Mouse (Mus musculus) heart, embryonic 11.5 days (tissue): ENCODE results near the gene Gclm. TPM values are rescaled to one million over a fixed set of nuclear protein-coding genes. Genes with fewer than 3 reads are reported as not detected.

Experiments
- ATAC-seq: fragments of 200-750 bp; cut with Nextera tagmentation; replicated peaks from 2 replicates; pipeline ENCODE4 v1.8.0; 2017; ENCODE audit warnings: moderate library complexity; ENCODE audit not compliant: insufficient number of reproducible peaks, low FRiP score, low TSS enrichment
- H3K27ac ChIP-seq: fragments of 300-500 bp; sonication (generic); 2 replicates; pipeline ENCODE4 v1.5.1; 2014; ENCODE audit warnings: mild to moderate bottlenecking, low read depth, low read length
- H3K27me3 ChIP-seq: fragments of 300-500 bp; sonication (generic); 2 replicates; pipeline ENCODE4 v1.6.1; 2014; ENCODE audit warnings: mild to moderate bottlenecking, low read length, mixed read lengths; ENCODE audit not compliant: control insufficient read depth, insufficient read depth
- H3K36me3 ChIP-seq: fragments of 300-500 bp; sonication (generic); 2 replicates; pipeline ENCODE4 v1.6.1; 2014; ENCODE audit warnings: mild to moderate bottlenecking, low read length, moderate library complexity, mixed read lengths; ENCODE audit not compliant: control insufficient read depth, insufficient read depth
- H3K4me1 ChIP-seq: fragments of 300-500 bp; sonication (generic); 2 replicates; pipeline ENCODE4 v1.6.1; 2014; ENCODE audit warnings: low read length; ENCODE audit not compliant: control insufficient read depth, insufficient read depth
- H3K4me2 ChIP-seq: fragments of 300-500 bp; sonication (generic); 2 replicates; pipeline ENCODE4 v1.6.1; 2014; ENCODE audit warnings: mild to moderate bottlenecking, moderate library complexity
- H3K4me3 ChIP-seq: fragments of 300-500 bp; sonication (generic); 2 replicates; pipeline ENCODE4 v1.5.1; 2014; ENCODE audit warnings: low read depth, low read length
- H3K9ac ChIP-seq: fragments of 300-500 bp; sonication (generic); 2 replicates; pipeline ENCODE4 v1.6.1; 2014; ENCODE audit warnings: mild to moderate bottlenecking, low read depth, low read length, moderate library complexity
- H3K9me3 ChIP-seq: fragments of 300-500 bp; sonication (generic); replicated peaks from 2 replicates; pipeline ENCODE4 v1.6.1; 2016; ENCODE audit warnings: low read length; ENCODE audit not compliant: control insufficient read depth
- WGBS: fragments of 180-500 bp; shearing (Covaris S2); extraction: QIAGEN DNeasy Blood & Tissue Kit; methylation state at CpG from one replicate; pipeline ENCODE4 v1.1.7; 2014; ENCODE audit not compliant: insufficient replicate concordance; 5-methylcytosine and 5-hydroxymethylcytosine counted together
- polyA plus RNA-seq: library from polyadenylated mRNA; unstranded; fragments of >200 nt; fragmentation: Nextera tagmentation; extraction: Ambion mirVana; gene quantifications from 2 replicates; pipeline ENCODE4 v1.2.1, GENCODE M21; 2014

Gene Gclm
- polyA plus RNA-seq, result 89.1 and 112 TPM in 2 replicates

DNA sequence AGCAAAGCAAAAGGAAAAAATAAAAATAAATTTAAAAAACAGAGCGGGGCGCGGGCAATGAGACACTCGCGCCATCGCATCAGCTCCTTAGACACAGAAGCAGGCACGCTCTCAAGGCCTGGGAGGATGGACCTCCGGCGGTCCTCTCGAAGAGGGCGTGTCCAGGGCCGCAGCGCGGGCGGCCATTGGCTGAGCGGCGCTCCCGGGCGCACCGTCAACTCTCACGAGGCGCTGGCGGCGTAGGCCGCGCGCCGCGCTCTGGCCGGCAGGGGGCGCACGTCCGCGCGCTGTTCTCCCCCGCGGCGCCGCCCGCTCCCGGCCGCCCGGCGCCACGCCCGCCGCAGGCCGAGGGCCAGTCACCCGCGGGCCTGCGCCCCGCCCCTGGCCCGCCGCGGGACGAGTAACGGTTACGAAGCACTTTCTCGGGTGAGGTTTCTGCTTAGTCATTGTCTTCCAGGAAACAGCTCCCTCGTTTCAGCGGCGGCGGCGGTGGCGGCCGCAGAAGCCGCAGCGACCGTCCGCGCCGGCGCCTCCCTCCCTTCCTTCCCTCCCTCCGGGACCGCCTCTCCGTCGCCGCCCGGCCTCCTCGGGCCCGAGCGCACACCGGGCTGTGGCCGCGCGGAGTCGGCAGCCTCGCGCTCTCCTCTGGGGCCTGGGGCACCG, at the start of gene Gclm:
Gene Gclm (plus strand): TSS at position 343 of the 663 bp plus-strand sequence.
- H3K36me3 ChIP-seq, result no peaks in the 10 kb centered on the region
- H3K27ac ChIP-seq, result peak within 1 kb of the TSS; percentile 92
- peak within 1 kb of the TSS; percentile 71 for H3K4me2 ChIP-seq
- H3K4me3 ChIP-seq, result peak within 1 kb of the TSS; percentile 86
- no peaks in the 10 kb centered on the region for H3K27me3 ChIP-seq
- WGBS, result under 1% methylated on average over 87 of the region's 90 CpGs
- H3K4me1 ChIP-seq, result peaks cover 15% of the 10 kb centered on the region
- no peaks in the 10 kb centered on the region for H3K9me3 ChIP-seq
- peak; percentile 94 for ATAC-seq
- peak within 1 kb of the TSS; percentile 84 for H3K9ac ChIP-seq

DNA sequence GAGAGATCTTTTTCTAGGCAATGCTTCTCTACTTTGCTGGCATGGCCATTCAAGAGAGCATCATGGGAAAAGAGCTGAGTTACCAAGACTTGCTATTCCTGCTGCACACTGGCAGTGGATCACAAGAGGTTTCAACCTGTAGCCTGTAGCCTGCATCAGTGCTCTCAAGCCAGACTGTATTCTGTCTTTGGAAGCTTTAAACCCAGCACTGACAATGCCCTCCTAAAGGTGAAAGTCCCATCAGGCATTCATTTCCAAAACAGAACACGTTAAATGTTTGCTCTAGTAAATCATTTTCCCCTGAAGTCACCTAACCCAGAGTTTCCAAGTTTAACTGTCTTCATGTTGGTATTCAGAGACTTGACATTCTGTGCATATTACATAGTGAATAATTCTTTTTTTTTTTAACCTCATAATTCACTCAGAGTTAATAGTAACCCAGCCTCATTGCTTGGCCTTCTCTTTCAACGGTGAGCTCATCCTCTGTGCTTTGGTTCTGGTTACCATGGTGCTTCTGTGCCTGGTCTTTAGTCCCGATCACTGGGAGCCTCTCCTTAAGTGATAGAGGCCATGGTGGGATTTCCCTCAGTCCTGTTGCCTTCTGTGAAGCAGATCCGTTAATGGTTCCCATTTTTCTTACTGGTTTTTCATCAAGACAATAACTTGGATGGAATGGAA, 48.6 kb upstream of the Gclm start:
- H3K4me2 ChIP-seq, result no peak overlapping the region
- ATAC-seq, result no peak
- H3K27ac ChIP-seq, result no peak overlapping the region
- H3K4me3 ChIP-seq, result no peak overlapping the region
- WGBS, result 74% methylated on average over 4 of the region's 4 CpGs
- no peak overlapping the region for H3K9ac ChIP-seq
- no peaks in the 10 kb centered on the region for H3K4me1 ChIP-seq
- H3K27me3 ChIP-seq, result no peaks in the 10 kb centered on the region
- no peaks in the 10 kb centered on the region for H3K9me3 ChIP-seq
- H3K36me3 ChIP-seq, result no peaks in the 10 kb centered on the region

GRCm38 (mm10) chr3:122198532-122198931, 46.8 kb upstream of the Gclm start:
- 66% methylated on average over 2 of the region's 2 CpGs for WGBS
- Histone ChIP-seq H3K4me3 (no peak overlapping the region), H3K9ac (no peak overlapping the region), H3K27ac (no peak overlapping the region), H3K27me3 (no peaks in the 10 kb centered on the region), H3K9me3 (no peaks in the 10 kb centered on the region), H3K4me2 (no peak overlapping the region), H3K36me3 (no peaks in the 10 kb centered on the region), H3K4me1 (no peaks in the 10 kb centered on the region)
- ATAC-seq, result no peak

GRCm38 (mm10) chr3:122198966-122199381, 46.4 kb upstream of the Gclm start:
- no peak overlapping the region for H3K27ac ChIP-seq
- H3K4me2 ChIP-seq, result no peak overlapping the region
- no peak for ATAC-seq
- no peaks in the 10 kb centered on the region for H3K27me3 ChIP-seq
- no peaks in the 10 kb centered on the region for H3K9me3 ChIP-seq
- no peak overlapping the region for H3K9ac ChIP-seq
- H3K4me1 ChIP-seq, result no peaks in the 10 kb centered on the region
- no peaks in the 10 kb centered on the region for H3K36me3 ChIP-seq
- 77% methylated on average over 8 of the region's 8 CpGs for WGBS
- H3K4me3 ChIP-seq, result no peak overlapping the region

- Histone ChIP-seq H3K4me1 (no peaks in the 10 kb centered on the region), H3K27me3 (no peaks in the 10 kb centered on the region), H3K27ac (no peak overlapping the region), H3K4me3 (no peak overlapping the region), H3K36me3 (no peaks in the 10 kb centered on the region), H3K9ac (no peak overlapping the region), H3K9me3 (no peaks in the 10 kb centered on the region), H3K4me2 (no peak overlapping the region)
- WGBS, result 83% methylated on average over 4 of the region's 4 CpGs
- ATAC-seq, result no peak
These were observed 45.8 kb upstream of the Gclm start for GRCm38 (mm10) chr3:122199600-122199999.

DNA sequence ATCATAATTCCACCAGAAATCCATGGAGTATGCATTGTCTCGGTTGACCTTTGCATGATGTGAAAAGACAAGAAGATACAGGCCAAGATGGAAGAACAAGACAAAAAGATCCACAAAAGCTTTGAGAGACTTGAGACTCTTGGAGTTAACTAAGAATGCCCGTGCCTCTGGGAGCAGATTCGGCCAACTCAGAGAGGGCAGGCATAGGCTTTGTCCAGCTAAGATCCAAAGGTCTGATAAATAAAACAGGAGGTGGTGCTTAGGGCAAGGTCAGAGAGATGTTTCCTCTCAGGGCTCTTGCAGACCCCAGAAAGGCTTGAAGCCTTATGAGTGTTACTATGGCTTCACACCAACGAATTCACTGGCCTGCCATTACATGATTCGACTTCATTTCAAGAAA, 45.3 kb upstream of the Gclm start:
- WGBS, result 82% methylated on average over 5 of the region's 5 CpGs
- no peak overlapping the region for H3K4me2 ChIP-seq
- no peaks in the 10 kb centered on the region for H3K27me3 ChIP-seq
- no peaks in the 10 kb centered on the region for H3K9me3 ChIP-seq
- no peak overlapping the region for H3K9ac ChIP-seq
- no peaks in the 10 kb centered on the region for H3K36me3 ChIP-seq
- no peak overlapping the region for H3K4me3 ChIP-seq
- no peak for ATAC-seq
- no peak overlapping the region for H3K27ac ChIP-seq
- no peaks in the 10 kb centered on the region for H3K4me1 ChIP-seq

GRCm38 (mm10) chr3:122200447-122200846, 44.9 kb upstream of the Gclm start:
- no peaks in the 10 kb centered on the region for H3K27me3 ChIP-seq
- H3K4me2 ChIP-seq, result no peak overlapping the region
- H3K4me3 ChIP-seq, result no peak overlapping the region
- 79% methylated on average over 5 of the region's 5 CpGs for WGBS
- H3K4me1 ChIP-seq, result no peaks in the 10 kb centered on the region
- H3K9ac ChIP-seq, result no peak overlapping the region
- no peak for ATAC-seq
- no peaks in the 10 kb centered on the region for H3K9me3 ChIP-seq
- H3K27ac ChIP-seq, result no peak overlapping the region
- no peaks in the 10 kb centered on the region for H3K36me3 ChIP-seq

GRCm38 (mm10) chr3:122202307-122202732, 43.0 kb upstream of the Gclm start:
- no peak for ATAC-seq
- Histone ChIP-seq H3K4me2 (no peak overlapping the region), H3K27ac (no peak overlapping the region), H3K4me1 (no peaks in the 10 kb centered on the region), H3K9me3 (no peaks in the 10 kb centered on the region), H3K36me3 (no peaks in the 10 kb centered on the region), H3K27me3 (no peaks in the 10 kb centered on the region), H3K4me3 (no peak overlapping the region), H3K9ac (no peak overlapping the region)
- WGBS, result 45% methylated on average over 5 of the region's 5 CpGs
